Mouse (Mus musculus) ES-E14 (cell line): Measurements from ENCODE around the gene Rev3l.
A peak's percentile ranks its signal among the peaks of the same experiment; 100 is the strongest.

Experiments used
- MAFK ChIP-seq: IDR thresholded peaks from 2 replicates; pipeline ENCODE4 v1.6.1; 2014; ENCODE audit warnings: mild to moderate bottlenecking, low read depth, low read length, inconsistent platforms; ENCODE audit not compliant: insufficient read depth
- ZNF384 ChIP-seq: IDR thresholded peaks from 2 replicates; pipeline ENCODE4 v1.6.1; 2012; ENCODE audit warnings: low read depth, low read length, inconsistent platforms

DNA sequence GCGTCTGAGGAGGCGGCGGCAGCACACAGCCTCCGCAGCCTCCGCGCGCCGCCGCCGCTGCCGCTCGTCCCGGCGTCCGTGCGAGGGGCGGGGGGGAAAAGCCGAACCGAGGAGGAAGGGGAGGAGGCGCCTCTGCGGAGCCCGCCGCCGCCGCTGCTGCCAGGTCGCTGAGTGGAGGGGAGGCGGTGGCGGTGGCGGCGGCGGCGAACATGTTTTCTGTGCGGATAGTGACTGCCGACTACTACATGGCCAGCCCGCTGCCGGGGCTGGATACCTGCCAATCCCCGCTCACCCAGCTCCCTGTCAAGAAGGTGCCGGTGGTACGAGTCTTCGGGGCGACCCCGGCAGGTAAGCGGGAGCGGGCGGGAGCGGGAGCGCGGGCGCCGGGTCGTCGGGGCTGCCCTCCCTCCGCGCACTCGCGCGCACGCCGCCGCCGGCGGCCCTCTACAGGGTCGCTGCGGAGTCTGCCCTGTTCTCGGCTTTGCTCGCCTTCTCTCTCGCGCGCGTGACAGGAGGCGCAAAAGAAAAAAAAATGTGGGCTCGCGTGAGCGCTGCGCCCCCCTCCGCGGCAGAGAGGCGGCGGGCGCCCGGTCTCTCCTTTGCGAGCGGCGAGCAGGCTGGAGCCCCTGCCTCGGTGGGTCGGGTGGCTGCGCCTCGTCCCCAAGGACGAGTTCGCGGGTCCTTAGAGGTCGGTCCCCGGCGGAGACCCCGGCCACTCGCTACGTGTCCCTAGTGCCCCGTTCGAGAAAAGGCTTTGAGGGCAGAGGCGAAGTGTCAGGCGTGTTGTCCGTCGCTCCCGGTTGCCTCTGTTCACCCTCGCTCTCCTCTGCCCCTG is 565 bp downstream of the Rev3l start:
- TF ChIP-seq ZNF384, result peak; percentile 93
- TF ChIP-seq MAFK, result no peak
